Comparison of ENCODE assay signal across 23 mouse cellular contexts in genomic region chr2:170752191-170752850, GRCm38 (mm10). TPM values are rescaled to one million over a fixed set of nuclear protein-coding genes. Genes with fewer than 3 reads are reported as not detected.
A peak's percentile ranks its signal among the peaks of the same experiment; 100 is the strongest.
DNase-seq lines count a peak whose midpoint lies in the region; ATAC-seq and TF ChIP-seq lines count a peak whose summit lies in the region.
"Had no signal": no experiment of that assay in that cellular context is flagged by ENCODE, and none has a peak within 500 bp of the region (broad histone marks: within the 10 kb centered on the region; RNA-seq: fewer than 3 reads in every experiment).

No protein-coding gene starts in this region.

- H3K4me2 ChIP-seq in heart, embryonic 12.5 days = peak overlapping the region; percentile 12; the same call in 1 of the 2 replicates
- H3K4me2 ChIP-seq in neural tube, embryonic 14.5 days (ENCODE audit: low read depth, low read length) = no peak overlapping the region
- H3K4me2 ChIP-seq: embryonic facial prominence, embryonic 15.5 days had no signal

- no peaks in the 10 kb centered on the region for H3K79me2 ChIP-seq in liver, adult 2 months (ENCODE audit: control insufficient read depth, insufficient read depth, low read length)

- TF ChIP-seq POLR2A in liver, adult 2 months (IDR thresholded peaks at IDR 0.05; ENCODE audit: extremely low read depth, insufficient read depth, low read length) = no peak

- peak; percentile 52 to 61 for DNase-seq in cerebellum, postnatal 10 days
- no peak for DNase-seq in cerebellum, postnatal 4 days (ENCODE audit: low spot score in 2 of 2)
- no peak for DNase-seq in heart, adult 11 months
- peak; percentile 30 for DNase-seq in liver, adult 2 months (ENCODE audit: extremely low read depth, low read depth, low spot score)
- no peak for DNase-seq in liver
- no peak for DNase-seq in neural tube, embryonic 10.5 days (ENCODE audit: extremely low spot score, low spot score)
- DNase-seq: adrenal gland, adult 8-10 months; adrenal gland, postnatal 36 days; B cell, adult 2 months; cerebellum, adult 2 months had no signal

- no peak overlapping the region for H3K27ac ChIP-seq in heart, embryonic 12.5 days (ENCODE audit: poor library complexity, severe bottlenecking)
- H3K27ac ChIP-seq in liver, adult 2 months (replicated peaks; ENCODE audit: insufficient read depth, low read depth, low read length) = no peak overlapping the region
- 0 out of 2 replicates have a peak overlapping the region, but pooled peaks have one; percentile 5 for H3K27ac ChIP-seq in neural tube, embryonic 14.5 days (ENCODE audit: low read depth, low read length)
- H3K27ac ChIP-seq: embryonic facial prominence, embryonic 15.5 days; forebrain, embryonic 10.5 days; heart, embryonic 10.5 days; hindbrain, embryonic 10.5 days had no signal

- 28% methylated on average over 10 of the region's 10 CpGs for whole genome bisulfite sequencing in heart, embryonic 12.5 days
- 55% methylated on average over 10 of the region's 10 CpGs for WGBS in liver, adult 2 months
- 71% methylated on average over 10 of the region's 10 CpGs for WGBS in neural tube, embryonic 14.5 days

- H3K9ac ChIP-seq in heart, embryonic 12.5 days = no peak overlapping the region
- H3K9ac ChIP-seq in liver, adult 2 months (ENCODE audit: low read depth, low read length) = no peak overlapping the region
- no peak overlapping the region for H3K9ac ChIP-seq in neural tube, embryonic 14.5 days (replicated peaks; ENCODE audit: low read depth, low read length)
- H3K9ac ChIP-seq: embryonic facial prominence, embryonic 15.5 days had no signal

- no peaks in the 10 kb centered on the region for H3K9me3 ChIP-seq in heart, embryonic 12.5 days (replicated peaks)
- H3K9me3 ChIP-seq in neural tube, embryonic 14.5 days (ENCODE audit: control insufficient read depth, low read length) = no peaks in the 10 kb centered on the region
- H3K9me3 ChIP-seq: embryonic facial prominence, embryonic 15.5 days; forebrain, embryonic 10.5 days; heart, embryonic 10.5 days; hindbrain, embryonic 10.5 days had no signal

- peaks cover 40% of the 10 kb centered on the region for H3K4me1 ChIP-seq in heart, embryonic 12.5 days (replicated peaks)
- H3K4me1 ChIP-seq in liver, adult 2 months (ENCODE audit: control insufficient read depth, insufficient read depth, low read length) = no peaks in the 10 kb centered on the region
- H3K4me1 ChIP-seq in neural tube, embryonic 14.5 days (ENCODE audit: control insufficient read depth, insufficient read depth, low read length) = peaks cover 25% of the 10 kb centered on the region

- no peak for ATAC-seq in heart, embryonic 12.5 days (ENCODE audit: insufficient number of reproducible peaks, low FRiP score)
- no peak for ATAC-seq in neural tube, embryonic 14.5 days (ENCODE audit: low read depth)
- ATAC-seq: CD4-positive, CD25-positive, alpha-beta regulatory T cell, adult 4 months; forebrain, embryonic 14.5 days; hindbrain, embryonic 16.5 days; inflammation-experienced regulatory T-cells, adult 6 months had no signal

- no peaks in the 10 kb centered on the region for H3K27me3 ChIP-seq in heart, embryonic 12.5 days (replicated peaks)
- H3K27me3 ChIP-seq in liver, adult 2 months (ENCODE audit: control insufficient read depth, insufficient read depth, low read length) = 0 out of 2 replicates have a peak, but pooled peaks cover 2% of the 10 kb centered on the region
- no peaks in the 10 kb centered on the region for H3K27me3 ChIP-seq in neural tube, embryonic 14.5 days (ENCODE audit: control insufficient read depth, insufficient read depth, low read length)
- H3K27me3 ChIP-seq: embryonic facial prominence, embryonic 15.5 days had no signal

- H3K4me3 ChIP-seq in heart, embryonic 12.5 days = no peak overlapping the region
- no peak overlapping the region for H3K4me3 ChIP-seq in liver, adult 2 months (ENCODE audit: insufficient read depth, low read depth, low read length)
- no peak overlapping the region for H3K4me3 ChIP-seq in neural tube, embryonic 14.5 days (ENCODE audit: low read depth, low read length)
- H3K4me3 ChIP-seq: embryonic facial prominence, embryonic 15.5 days; erythroblast, embryonic 14.5 days; forebrain, embryonic 10.5 days; heart, embryonic 10.5 days; hindbrain, embryonic 10.5 days had no signal

- no peak for TF ChIP-seq CTCF in liver, adult 2 months (IDR thresholded peaks at IDR 0.05; ENCODE audit: low read depth, low read length)

- no peaks in the 10 kb centered on the region for H3K36me3 ChIP-seq in heart, embryonic 12.5 days
- no peaks in the 10 kb centered on the region for H3K36me3 ChIP-seq in liver, adult 2 months (ENCODE audit: control insufficient read depth, insufficient read depth, low read length)
- H3K36me3 ChIP-seq in neural tube, embryonic 14.5 days (ENCODE audit: control insufficient read depth, insufficient read depth, low read length) = no peaks in the 10 kb centered on the region
- H3K36me3 ChIP-seq: embryonic facial prominence, embryonic 15.5 days; forebrain, embryonic 10.5 days; G1E; heart, embryonic 10.5 days; hindbrain, embryonic 10.5 days had no signal

RNA-seq across cellular contexts. Expression of gene Dok5, which starts 20.7 kb away (rescaled TPM):
- 6.9 and 7.5 TPM in 2 replicates for polyA plus RNA-seq in heart, embryonic 12.5 days (2016; fragmentation: Nextera tagmentation; extraction: Ambion mirVana)
- total RNA-seq in liver, adult 2 months (2014; rRNA removed) = not detected in 2 replicates
- not detected in 2 replicates for polyA plus RNA-seq in liver, adult 2 months (2012; rRNA removed)
- polyA plus RNA-seq in neural tube, embryonic 14.5 days (2014; fragmentation: Nextera tagmentation; extraction: Ambion mirVana) = 73.7 and 74.4 TPM in 2 replicates
- total RNA-seq: granulocyte monocyte progenitor cell, adult 5-6 weeks had no signal
- polyA plus RNA-seq: CD4-positive, CD25-positive, alpha-beta regulatory T cell, adult 4 months; erythroblast, embryonic 14.5 days; G1E; inflammation-experienced regulatory T-cells, adult 6 months had no signal

Comparison
In these comparisons a context has a peak if more than half of its experiments do, and no peak if none do; other contexts are left out.
1. DNase-seq: peak in cerebellum, postnatal 10 days (2 of 2) and liver, adult 2 months (single experiment); none in cerebellum, postnatal 4 days (0 of 2), heart, adult 11 months (single experiment), liver (single experiment) and neural tube, embryonic 10.5 days (single experiment).